Mouse (Mus musculus) adrenal gland, adult 2 months (tissue): ENCODE data around the gene Atp5b. TPM values are rescaled to one million over a fixed set of nuclear protein-coding genes. Genes with fewer than 3 reads are reported as not detected.
"Not testable (repeated sequence)": the region's sequence is repeated elsewhere in the genome, so short reads cannot be mapped to it uniquely, and the experiment has no call there.

ENCODE experiments used
- DNase-seq: peaks from one replicate; pipeline ENCODE4 v3.0.0; 2021
- polyA plus RNA-seq: library from polyadenylated mRNA; depleted of rRNA; stranded (reverse); fragments of >200 nt; gene quantifications from 2 replicates; pipeline ENCODE4 v1.2.3, GENCODE M21; 2012
- total RNA-seq, 2 experiments: library from RNA; stranded (reverse); gene quantifications; 2 replicates each; pipeline ENCODE4 v1.2.3; 2021

Atp5b gene
- total and polyA plus RNA-seq, 3 experiments: 2,694 to 7,039 (median 3,346) TPM

DNA sequence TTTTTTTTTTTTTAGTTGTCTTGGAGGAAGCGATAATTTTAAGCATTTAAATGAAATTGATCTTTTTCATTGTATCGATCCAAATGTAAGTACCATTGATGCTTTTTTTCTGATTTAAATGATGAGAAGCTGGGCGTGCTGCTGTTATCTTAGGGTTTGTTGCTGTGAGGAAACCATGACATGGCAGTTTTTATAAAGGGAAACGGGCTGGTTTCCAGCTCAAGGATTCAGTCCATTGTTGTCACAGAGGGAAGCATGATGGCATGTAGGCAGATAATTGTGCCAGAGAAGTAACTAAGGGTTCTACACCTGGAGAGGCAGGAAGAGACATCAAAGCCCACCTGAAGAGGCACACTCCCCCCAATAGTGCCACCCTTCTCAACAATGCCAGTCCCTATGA lies 13.9 kb upstream of the Atp5b start:
- no peak for DNase-seq

- DNase-seq: not testable (repeated sequence)
Observed at GRCm38 (mm10) chr10:128070432-128070831, 12.6 kb upstream of the Atp5b start.

DNA sequence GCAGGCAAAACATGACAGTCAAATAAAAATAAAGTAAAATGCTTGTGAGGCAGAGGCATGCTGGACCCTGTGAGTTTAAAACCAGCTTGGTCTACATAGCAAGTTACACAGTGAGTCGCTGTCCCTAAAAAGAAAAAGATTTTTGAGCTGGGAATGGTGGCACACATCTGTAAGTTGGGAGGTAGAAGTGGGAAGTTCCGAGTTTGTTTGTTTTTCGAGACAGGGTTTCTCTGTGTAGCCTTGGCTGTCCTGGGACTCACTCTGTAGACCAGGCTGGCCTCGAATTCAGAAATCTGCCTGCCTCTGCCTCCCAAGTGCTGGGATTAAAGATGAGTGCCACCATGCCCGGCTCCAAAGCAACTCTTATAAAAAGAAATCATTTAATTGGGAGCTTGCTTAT lies 4.8 kb upstream of the Atp5b start:
- DNase-seq: not testable (repeated sequence)

DNA sequence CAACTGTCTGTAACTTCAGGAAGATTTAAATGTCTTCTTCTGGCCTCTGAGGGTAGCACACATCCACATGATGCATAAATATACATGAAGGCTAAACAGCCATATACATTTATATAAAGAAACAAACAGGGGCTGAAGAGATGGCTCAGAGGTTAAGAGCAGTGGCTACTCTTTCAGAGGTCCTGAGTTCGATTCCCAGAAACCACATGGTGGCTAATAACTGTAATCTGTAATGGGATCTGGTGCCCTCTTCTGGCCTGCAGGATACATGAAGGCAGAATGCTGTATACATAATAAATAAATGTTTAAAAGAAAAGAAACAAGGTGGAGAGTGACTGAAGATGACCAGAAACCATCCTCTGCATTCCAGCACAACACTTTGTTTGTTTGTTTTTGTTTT lies 2.6 kb upstream of the Atp5b start:
- no peak for DNase-seq

GRCm38 (mm10) chr10:128081807-128082476 lies 1.1 kb upstream of the Atp5b start:
- DNase-seq: no peak

GRCm38 (mm10) chr10:128082477-128082808 lies 630 bp upstream of the Atp5b start:
- DNase-seq: no peak

- DNase-seq: no peak
Observed at GRCm38 (mm10) chr10:128083688-128084087, 615 bp downstream of the Atp5b start.

GRCm38 (mm10) chr10:128084160-128084559 lies 1.1 kb downstream of the Atp5b start:
- no peak for DNase-seq

DNA sequence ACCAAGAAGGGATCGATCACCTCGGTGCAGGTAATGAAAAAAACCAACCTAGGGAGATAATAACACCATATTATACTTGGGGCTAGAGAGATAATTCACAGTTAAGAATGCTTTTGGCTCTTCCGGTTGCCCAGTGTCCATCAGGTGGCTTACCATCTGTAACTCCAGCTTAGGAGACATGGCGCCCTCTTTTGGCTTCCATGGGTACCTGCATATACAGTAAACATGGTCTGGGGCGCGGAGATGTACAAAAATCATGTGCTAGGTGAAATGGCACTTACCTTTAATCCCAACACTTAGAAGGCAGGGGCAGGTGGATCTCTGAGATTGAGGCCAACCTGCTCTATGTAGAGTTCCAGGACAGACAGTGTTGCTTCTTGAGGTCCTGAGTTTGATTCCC lies 3.3 kb downstream of the Atp5b start:
- DNase-seq: no peak

- not testable (repeated sequence) for DNase-seq
Observed at GRCm38 (mm10) chr10:128087216-128087615, 4.1 kb downstream of the Atp5b start.

GRCm38 (mm10) chr10:128088181-128088580 lies 5.1 kb downstream of the Atp5b start:
- DNase-seq: peak; percentile 28

GRCm38 (mm10) chr10:128089842-128090241 lies 6.8 kb downstream of the Atp5b start:
- no peak for DNase-seq

GRCm38 (mm10) chr10:128090651-128091563 lies 7.8 kb downstream of the Atp5b start:
- peak; percentile 91 for DNase-seq

- DNase-seq: peak; percentile 90
Observed at GRCm38 (mm10) chr10:128091564-128092505, 8.8 kb downstream of the Atp5b start, which contains the start of gene Baz2a. Gene Baz2a, plus strand, starts transcription at chr10:128091577.

DNA sequence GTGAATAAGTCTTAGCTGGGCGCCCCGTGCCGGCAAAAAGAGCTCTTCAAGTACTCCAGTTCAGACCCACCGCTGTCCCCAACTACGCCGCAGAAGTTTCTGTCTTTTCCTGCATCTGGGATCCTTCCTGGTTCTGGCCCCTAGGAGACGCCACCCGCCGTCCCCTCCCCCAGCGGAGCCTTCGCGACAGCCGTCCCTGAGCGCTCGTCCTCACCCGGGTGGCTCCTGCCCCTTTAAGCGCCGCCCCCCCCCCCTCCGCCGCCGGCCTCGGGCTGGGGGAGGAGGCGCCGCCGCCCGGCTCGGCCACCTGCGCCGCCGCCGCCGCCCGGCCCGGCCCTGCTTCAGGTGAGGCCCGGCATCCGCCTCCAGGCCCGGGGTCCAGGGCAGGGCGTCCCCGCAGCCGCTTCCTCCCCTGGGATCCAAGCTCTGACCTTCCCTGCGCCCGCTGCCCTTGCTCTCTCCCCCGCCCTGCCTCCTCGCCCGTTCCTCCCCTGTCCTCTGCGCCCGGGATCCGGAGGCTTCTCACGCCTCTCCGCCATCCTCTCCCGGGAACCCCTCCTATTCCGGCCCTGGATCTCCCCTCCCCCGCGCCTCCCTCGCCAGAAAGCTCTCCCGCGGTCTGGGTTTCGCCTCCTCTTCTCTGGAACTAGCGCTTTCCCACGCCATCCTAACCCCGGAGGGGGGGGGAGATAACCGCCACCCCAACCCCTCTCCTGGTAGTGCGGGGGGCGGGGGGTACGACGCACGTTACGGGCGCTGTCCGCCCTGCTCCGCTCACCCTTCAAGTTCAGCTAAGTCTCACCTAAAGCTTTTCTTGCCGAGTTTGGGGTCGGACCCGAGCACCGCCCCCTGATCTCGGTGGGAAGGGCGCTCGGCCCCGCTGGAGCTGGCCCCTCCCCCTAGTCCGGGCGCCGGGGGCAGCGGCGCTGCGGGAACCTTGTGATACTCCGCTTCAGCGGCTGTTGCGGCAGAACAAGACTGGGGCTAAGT lies 9.7 kb downstream of the Atp5b start:
- DNase-seq: peak; percentile 92

DNA sequence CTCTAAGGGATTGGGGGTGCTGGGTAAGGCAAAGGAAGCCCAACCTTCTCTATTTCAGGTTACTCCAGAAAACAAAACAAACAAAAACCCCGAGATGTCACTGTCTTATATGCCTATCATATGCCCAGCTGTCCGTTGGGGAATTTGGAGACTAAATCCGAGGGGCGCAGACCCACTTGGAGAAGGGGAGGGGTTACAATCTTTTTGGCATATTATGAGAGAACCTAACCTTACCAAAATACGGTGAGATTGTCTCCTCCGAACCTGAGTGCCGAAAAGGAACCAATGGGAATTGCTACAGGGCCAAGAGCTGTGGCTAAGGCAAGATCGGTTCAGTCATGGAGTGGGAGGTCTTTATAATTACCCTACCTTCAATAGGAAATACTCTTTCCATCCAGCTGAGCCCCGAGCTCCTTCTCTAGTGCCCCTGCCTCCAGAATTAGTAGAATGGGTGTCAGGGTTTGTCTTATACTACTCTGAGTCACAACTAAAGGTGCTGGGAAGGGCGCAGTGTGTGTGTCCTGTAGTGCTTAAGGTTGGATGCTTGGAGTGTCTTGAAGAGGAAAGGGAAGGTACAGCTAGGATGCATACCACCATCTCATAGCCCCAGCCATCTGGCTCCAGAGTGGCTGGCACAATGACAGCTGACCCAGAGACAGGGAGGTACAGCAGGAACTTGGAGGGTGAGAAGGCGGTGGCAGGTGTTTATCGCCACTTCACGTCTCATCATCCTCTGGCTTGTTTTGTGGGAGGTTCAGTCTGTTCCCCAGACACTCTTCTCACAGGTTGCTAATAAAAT lies 10.6 kb downstream of the Atp5b start:
- DNase-seq: peak; percentile 27

DNA sequence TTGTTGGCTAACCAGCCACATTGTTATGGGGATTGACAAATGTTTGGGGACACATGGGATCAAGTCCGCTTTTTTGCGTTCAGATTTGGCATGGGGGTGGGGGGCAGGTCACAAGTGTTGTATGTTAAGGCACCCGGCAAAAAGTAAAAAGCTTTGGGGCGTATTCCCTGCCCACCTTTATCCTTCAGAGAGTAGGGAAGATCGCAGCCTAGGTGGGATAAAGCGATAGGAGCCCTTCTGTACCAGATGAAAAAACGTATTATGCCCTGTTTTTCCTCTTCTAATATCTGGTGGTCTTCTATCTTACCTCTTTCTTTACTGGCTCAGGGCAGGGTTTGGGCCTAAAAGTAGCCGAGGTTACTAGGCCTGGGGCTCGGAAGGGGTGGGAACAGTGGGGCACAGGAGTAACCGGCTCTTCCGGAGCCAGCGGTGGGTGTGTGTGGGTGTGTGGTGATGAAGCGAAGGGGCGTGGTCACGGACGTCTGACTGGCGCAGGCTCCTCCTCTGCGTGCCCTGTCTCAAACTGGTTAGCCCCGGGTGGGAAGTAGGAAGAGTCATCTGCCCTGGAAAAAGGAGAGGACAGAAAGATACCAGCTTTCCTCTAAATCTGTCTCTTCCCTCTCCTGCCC lies 11.4 kb downstream of the Atp5b start:
- DNase-seq: peak; percentile 94

DNA sequence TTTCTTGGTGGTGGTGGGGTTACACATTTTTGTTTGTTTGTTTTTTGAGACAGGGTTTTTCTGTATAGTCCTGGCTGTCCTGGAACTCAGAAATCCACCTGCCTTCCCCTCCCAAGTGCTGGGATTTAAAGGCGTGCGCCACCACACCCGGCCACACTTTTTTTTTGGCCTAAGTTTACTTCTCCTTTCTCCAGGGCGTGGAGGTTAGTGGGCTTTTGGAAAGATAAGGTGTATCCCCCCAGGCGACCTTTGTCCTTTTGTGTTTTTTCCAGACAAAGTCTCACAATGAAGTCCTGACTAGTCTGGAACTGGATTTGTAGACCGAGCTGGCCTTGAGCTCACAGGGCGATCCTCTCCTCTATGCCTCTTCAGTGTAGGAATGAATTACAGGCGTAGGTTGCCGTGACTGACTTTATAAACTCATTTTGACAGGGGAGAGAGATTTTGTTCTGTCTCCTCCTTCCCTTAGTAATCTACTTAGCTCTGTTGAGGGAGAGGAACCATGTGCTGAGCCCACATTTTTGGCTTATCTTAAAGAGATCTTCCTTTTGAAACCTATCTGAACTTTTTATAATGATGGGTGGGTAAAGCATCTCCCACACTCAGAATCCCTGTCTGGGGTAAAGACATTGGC lies 12.0 kb downstream of the Atp5b start:
- DNase-seq: no peak

DNA sequence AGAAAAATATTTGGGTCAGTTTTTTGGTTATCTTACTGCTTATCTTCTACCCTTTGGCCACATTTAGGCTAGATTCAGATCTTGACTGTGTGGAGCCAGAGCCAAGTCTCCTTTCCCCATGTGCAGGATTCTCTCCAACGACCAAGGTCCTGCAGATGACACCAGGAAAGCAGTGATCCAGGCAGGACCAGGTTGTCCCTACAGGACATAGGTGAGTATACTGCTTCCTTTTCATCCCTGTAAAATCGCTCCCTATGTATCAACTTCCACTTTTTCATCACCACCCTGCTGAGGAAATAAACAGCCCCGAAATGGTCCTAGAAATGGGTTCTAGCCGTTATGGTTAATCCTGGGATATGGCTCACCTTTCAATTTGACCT lies 13.2 kb downstream of the Atp5b start:
- DNase-seq: no peak
